Mouse (Mus musculus) CD8-positive naive resting alpha-beta T cell, adult 2 months (primary cell): Measurements from ENCODE around the gene Ptpn13.

Experiments
- DNase-seq, 2 experiments: peaks; one replicate each; pipeline ENCODE4 v3.0.0; 2022; ENCODE audit warnings: low read depth in 2 of 2, low spot score in 2 of 2

Ptpn13 gene

DNA sequence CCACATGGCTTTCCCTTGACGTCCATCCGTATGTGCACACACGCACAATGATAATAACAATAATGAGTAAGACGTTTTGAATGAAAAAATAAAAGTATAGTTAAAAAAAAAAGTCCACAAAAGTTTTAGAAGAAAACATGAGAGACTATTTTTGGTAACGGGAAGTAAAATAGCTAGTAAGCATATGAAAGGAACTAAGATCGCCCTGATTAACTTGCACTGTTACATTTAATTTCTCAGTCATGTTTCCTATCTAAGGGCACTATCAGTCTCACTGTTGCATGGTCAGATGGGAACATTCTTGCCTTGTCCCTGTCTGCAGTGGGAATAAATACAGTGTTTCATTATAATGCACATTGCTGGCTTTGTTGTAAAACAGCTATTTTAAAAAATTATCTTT lies 2.4 kb upstream of the Ptpn13 start:
- no peak for DNase-seq

DNA sequence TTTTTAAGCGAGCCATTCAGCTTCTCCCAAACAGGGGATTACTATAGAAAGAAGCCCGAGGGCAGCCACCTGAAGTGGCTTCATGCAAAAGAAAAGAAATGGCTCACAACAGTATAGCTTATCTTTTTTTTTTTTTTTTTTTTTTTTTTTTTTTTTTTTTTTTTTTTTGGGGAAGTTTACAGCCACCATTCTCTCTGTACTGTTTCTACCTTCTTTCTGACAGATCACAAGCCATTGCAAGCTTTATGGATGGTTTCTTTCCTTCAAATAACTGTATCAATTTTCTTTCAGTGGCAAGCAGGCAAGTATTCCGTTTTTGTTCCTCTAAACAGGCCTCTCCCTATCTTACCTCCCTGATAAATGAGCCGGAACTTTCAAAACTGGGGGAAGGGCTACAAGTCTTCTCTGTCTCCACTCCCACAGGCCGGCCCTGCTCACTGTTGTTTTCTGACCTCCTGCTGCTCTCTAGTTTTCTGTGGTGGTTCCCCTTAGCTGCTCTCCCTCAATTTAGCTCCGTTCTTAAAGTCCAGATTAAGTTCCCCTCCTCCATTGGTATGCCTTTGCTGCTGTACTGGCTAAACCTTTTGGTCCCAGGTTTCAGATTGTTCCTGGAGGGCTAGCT lies 1.6 kb upstream of the Ptpn13 start:
- no peak for DNase-seq

DNA sequence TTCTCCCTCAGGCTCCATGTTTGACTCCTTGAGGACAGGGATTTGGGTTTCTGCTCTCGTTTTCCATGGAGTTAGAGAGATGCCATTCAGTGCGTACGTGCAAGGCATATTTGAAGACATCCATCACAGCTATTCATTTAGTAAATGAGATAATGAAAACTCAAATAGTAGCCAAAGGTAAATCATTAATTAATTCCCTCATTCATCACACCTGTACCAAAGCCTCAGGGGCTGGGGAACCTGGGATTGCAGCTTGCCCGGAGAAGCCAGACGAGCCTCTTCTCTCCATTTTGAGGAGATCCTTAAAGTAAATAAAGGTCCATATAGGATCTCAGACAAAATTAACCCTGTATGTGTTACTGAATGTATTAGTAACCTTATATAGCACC lies 1.1 kb upstream of the Ptpn13 start:
- DNase-seq: no peak

DNA sequence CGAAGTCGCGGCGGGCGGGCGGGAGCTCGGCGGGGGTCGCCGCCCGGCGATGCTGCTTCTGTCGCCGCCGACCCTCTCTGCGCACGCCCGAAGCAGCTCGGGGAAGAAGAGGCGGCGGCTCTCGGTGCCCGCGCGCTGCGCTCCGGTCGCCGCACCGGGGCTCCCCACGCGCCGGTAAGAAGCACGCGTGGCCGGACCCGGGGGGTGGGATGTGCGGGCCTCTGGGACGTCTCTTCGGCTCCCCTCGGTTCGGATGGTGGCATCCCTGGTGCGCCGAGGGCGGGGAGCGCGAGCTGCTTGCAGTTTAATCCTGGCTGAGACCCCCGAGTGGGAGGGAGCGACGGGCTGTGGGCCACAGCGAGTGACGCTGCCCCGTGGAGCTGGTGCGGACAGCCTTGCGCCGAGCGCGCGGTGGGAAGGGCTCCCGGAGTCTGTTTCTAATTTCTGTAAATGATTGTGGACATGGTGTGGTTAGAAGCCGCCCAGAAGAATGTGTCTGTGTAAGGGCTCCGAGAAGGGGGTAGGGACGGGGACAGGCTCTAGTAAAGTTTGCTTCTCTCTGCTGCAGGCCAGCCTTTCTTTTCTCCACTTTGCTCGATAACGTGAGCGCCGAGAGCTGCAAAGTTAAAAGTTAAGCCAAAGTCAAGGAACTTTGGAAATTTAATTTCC lies 505 bp downstream of the Ptpn13 start:
- DNase-seq: peak in 1 of 2 experiments; percentile 3

DNA sequence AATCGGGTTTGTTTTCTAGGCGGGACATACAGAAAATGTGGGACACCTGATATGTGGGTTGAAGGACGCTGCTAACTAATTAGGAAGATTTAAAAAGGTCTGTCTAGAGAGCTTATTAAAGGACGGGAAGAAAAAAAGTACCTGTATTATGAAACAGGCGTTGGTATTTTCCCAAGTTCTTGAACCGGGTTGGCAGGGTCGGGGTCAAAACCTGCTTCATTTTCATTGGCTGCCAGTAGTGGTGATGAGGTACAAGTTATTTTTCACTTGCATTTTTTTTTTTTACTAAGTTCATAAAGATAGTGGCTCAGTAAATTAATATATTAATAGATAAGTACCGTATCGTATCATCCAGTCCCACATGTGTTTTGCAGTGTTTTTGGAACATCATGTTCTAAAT lies 1.3 kb downstream of the Ptpn13 start:
- no peak for DNase-seq

DNA sequence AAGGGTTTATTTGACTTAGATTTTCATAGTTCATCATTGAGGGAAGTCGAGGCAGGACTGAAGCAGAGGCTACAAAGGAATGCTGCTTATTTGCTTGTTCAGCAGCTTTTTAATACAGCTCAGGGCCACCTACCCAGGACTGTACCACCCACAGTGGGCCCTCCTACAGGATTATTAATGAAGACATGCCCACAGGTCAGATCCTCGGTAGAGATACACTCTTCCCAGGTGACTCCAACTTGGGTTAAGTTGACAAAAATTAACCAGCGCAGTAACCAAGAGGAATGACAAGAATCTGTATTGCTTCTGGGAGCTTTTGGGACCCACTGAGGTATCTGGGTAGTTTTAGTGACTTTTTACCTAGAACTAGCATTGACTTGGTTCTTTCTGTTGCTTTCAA lies 6.0 kb downstream of the Ptpn13 start:
- DNase-seq: no peak

DNA sequence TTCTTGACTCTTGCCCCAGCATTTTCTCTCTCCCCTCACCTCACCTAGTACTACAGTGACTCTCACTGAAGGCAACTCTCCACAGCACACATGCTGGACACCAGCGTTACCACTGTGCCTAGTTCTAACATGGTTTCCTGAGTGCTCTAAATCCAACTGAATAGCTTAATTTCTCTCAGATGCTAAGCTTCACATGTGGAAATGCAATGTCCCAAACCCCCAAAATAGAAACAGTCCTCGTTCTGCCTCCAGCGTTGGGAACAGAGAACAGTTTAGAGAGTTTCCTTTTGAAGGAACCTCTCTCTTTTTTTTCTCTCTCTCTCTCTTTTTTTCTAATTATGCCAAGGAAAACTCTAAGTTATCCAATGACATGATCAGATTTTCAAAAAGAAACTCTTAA lies 6.5 kb downstream of the Ptpn13 start:
- DNase-seq: no peak

DNA sequence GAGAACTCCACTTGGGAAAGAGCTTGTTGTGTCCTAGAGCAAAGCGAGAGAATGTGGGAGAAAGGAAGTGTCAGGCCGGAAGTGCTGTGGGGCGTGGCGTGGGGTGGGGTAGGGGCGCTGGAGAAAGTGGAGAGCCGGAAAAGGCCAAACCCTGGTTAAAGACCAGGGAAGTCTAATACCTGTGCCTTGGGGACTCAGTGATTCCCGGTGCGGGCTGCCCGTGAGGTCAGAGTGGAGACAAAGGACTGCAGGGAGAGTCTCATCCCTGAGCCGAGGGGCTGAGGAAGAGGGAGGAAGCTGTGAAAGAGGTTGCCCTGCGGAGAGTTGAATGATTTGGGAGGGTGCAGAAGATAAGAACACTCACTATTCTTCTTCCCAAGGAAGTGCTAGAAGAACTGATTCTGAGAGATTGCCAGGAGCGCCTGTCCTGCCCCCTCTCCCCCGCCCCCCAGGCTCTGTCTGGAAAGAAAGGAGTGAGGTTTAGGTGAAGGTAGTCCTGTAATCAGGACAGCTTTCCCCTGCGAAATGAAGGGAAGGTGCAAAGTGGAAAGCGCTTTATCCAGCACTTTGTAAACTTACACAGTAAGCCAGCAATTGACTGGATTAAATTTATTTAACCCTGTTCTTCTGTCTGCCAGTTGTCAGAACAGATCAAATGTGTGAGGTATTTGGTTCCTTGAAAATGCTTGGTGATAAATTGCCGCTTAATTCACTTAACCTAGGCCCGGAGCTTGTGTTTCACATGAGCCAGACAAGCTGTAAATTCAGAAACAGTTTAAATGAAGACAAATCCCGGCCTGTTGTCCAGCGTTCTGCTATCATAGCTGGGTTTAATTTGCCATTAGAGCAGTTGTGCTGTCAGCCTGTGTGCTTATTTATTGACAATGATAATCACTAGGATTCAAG lies 11.3 kb downstream of the Ptpn13 start:
- no peak for DNase-seq

DNA sequence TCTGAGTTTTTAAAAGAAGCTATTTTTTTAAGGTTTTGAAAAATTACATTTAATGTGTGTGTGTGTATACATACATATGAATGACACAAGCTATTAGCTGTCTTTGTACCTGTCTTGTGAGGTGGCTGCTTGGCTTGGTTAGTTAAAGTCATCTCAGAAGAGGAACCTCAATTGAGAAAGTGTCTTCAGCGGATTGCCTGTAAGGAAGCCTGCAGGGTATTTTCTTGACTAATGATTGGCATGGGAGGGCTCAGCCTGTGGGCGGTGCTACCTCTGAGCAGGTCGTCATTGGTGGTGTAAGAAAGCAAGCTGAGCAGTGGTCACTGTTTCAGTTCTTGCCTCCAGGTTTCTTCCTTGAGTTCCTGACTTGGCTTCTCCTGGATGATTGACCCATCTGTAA lies 12.7 kb downstream of the Ptpn13 start:
- no peak for DNase-seq

DNA sequence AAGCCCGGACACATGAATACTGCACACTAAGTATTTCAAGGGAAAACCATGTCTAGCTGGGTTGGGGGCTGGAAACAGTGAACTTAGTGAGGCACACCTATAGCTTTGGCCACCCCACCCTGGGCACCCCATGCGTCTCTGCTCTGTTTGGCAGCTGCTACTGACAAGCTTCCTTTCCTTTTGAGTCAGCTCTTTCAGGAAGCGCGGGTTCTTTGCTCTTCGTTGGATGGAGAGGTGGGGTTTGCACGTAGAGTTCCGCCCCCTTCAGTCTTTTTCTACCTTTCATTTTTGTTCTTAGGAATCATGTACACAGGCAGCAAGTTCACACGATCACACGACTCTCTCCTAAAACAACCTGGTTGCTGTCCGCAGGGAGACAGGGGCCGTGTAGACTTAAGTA lies 14.2 kb downstream of the Ptpn13 start:
- DNase-seq: no peak

DNA sequence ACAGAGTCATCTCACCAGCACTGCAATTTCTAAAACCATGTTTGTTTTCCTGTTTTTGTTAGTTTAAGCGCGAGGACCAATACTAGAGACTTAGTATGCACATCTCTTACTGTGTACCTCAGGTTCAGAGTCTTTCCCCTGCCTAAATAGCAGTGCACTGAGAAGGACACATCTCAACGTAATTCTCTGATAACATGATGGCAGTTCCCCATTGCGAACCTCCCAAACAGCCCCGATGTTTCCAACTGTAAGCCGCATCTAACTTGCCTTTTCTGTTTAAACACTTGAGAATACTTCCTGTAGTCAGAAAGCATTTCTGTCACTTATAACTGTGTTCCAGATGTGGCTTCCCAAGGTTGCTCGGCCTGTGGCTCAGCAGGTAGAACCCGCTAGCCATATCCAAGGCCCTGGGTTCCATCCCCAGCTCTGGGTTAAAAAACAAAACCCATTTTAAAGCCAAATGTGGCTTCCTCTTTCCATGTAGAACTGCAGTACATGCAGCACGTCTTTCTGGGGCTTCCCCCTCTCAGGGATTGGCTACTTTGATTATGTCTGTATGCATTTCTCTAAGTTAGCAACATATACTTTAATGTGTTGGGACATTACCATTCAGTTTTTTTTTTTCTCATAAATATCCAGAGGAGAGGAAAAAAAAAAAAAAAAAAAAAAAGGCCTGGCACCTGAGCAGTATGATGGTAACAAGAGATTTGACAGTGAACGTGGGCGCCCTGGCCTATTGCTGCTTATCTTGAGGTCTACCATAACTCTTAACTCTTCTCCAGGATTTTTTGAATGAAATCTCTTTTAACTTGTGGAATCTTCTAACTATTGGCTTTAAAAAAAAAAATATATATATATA lies 15.7 kb downstream of the Ptpn13 start:
- DNase-seq: no peak

DNA sequence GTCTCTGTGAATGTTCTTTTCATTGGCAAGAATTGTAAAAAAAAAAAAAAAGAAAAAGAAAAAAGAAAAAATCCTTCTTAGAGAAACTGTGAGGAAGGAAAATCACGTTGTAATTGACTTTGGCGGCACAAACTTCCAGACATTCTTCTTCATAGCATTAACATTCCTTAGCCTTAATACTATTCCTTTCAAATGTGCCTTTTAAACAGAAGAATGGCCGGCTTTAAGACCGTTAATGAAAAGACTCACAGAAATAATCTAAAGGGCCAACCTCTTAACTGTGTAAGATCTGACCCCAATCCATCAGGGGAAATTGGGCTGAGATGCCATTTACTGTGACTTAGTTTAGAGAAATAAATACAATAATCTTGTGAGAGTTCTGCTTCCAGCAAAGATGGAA lies 16.7 kb downstream of the Ptpn13 start:
- no peak for DNase-seq

DNA sequence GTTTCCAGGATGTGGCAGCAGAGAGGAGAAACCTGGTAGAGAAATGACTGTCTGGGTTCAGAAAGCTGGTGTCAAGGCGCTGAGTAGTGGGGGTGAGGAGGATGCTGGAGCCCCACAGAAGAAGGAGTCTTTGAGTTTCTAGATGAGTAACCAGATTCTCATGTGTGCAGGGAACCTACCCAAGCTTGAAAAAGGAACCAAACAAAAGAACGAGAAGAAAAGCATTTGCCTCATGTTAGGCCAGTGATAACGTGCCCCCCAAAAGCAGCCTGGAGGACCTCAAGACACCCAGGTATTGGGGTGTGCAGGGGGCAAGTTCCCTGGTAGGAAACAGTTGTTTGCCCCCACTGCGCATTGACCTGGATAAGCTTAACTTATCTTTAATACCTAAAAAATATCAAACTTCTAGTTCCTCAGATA lies 17.3 kb downstream of the Ptpn13 start:
- no peak for DNase-seq

DNA sequence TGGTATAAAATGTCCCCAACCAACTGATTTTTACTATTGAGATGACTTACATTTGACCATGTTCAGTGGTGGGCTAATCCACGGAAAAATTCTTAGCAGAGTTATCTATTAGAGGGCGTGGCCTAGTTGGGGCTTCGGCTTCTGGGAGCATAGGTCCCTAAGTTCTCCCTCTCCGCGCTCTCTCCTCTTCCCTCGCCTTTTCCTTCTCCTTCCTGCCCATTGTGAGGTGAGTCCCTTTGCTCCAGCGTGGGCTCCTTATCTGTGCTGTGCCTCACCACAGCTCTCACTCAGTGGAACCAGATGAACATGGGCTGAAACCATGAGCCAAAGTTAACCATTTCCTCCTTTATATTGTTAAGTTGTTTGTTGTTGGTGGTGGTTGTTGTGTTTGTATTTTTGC lies 17.9 kb downstream of the Ptpn13 start:
- DNase-seq: no peak

DNA sequence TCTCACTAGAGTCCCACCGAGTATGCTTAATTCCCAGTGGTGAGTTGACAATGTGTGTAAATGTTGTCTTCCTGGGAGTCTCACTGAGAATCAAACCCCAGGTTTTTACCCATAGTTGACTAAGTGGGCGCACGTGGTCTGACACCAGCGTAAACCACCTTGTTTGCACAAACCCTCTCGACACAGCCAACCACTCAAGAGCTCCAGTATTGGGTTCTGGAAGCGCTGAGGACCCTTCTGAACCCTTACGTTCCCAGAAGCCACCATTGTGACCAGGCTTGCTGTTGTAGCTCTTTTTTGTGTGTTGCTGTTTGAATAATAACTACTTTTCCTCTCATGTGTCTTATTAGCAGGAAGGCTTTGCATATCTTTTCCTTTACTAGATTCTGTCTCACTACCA lies 20.4 kb downstream of the Ptpn13 start:
- no peak for DNase-seq

DNA sequence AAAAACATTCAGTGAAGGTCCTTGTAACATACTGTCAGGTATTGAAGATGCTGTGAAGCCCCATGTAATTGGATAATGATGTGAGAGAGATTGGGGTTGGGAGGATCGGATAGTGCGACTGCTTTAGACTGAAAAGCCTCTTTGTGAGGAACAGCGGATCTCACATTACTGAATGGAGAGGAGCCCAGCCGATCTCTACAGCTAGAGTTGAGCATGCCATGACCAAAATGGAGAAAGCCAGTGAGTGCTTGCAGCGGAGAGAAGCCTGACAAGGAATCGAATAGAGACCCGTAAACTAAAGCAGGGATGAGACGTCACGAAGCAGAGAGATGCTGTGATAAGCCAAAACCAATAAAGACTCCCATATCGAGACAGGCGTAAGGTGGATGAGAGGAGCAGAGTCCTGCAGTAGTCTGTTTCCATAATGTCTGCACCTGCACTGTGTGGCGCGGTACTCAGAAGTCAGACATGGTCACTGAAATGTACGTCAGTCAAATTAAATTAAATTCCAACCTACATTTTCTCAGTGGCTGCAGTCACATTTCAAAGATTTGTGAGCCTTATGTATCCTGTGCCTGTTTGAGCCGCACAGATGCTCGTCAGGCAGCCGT lies 22.9 kb downstream of the Ptpn13 start:
- DNase-seq: no peak

DNA sequence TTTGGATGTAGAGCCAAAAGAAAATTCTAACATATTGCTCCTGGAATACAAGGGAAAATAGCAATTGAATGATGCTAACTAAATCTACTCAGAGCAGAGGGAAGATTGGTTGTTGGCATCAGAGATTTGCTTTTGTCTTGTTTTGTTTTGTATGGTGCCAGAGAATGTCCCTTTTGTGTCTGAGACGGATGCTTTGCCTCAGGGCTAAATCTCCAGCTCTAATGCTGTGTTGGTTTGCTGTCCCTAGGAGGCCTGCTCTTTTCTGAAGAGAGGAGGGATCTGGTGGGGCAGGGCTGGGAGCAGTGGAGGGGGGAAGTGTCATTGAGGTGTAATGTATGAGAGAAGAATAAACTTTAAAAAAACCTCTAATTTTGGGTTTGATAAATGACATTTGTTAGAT lies 23.5 kb downstream of the Ptpn13 start:
- no peak for DNase-seq

DNA sequence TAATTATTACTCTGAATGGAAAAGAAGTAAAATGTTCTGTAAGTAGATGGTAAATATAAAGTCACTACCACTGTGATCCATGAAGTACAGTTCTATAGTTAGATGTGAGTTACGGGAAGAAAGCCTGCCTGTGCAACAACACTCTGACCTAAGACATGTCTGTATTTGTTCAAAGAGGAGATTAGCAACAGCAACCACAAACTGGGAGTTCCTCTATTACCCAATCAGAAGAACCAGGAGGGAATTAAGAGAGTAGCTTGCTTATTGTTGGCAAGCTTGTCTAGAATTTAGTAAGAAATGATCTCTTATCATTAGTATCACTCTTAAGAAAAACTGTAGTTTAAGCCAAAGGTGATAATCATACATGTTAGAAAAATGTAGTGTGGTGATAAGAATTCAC lies 25.7 kb downstream of the Ptpn13 start:
- no peak for DNase-seq

DNA sequence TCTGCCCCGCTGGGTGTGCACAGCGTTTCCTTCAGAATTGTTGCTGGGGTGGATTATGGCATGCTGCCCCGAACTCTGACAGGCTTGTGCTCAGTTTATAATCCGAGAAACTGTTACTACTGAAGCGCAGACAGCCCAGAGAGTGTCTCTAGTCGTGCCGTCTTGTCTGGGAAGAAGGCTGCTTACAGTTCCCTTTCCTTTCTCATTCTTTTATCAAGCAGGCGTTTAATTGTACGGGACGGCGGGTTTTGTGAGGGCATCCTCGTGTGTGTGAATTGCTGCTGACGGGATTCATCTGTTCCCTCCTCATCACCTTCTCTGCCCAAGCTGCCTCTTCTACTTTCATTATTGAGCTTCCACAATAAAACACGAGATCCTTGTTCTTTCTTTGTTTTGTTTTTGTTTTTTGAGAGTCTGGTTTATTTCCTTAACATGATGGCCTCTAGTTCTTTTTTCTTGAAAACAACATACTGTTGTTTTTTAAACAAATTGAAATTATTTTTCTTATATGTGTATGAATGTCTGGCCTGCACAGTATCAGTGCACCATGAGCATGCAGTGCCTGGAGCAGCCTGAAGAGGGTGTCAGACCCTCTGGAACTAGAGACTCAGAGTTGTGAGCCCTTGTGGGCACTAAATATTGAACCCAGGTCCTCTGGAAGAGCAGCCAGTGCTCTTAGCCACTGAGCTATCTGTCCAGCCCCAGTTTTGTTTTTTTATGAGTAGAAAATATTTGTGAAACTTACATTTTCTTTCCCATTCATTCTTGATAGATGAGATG lies 28.6 kb downstream of the Ptpn13 start:
- DNase-seq: no peak

DNA sequence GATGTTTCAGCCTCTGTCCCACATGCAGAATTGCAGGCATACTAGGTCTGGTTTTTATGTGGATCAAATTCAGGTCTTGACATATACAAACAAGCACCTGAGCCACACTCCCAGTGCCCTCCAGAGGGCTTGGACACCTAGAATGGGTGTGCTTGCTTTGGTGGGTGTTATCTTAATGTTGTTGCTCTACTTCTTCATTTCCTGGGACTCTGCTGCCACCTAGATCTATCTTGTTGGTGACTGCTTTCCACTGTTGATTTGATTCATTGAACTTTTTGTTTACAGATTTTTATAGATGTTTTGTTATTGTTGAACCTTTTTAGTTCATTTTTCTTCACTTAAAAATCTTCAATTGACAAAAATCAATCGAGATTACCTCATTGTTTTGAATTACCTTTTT lies 31.8 kb downstream of the Ptpn13 start:
- no peak for DNase-seq
